Mouse (Mus musculus) skeletal muscle tissue, adult 2 months (tissue): ENCODE results near the gene Tbc1d23.
"Not testable (repeated sequence)": the region's sequence is repeated elsewhere in the genome, so short reads cannot be mapped to it uniquely, and the experiment has no call there.

ENCODE experiments used
- DNase-seq: peaks from one replicate; pipeline ENCODE4 v3.0.0-alpha.2; 2012; ENCODE audit warnings: low read depth, low spot score

Gene Tbc1d23

GRCm38 (mm10) chr16:57220361-57220760 is 10.9 kb downstream of the Tbc1d23 start:
- no peak for DNase-seq

- DNase-seq, result no peak
Observed at GRCm38 (mm10) chr16:57215957-57216356, 15.3 kb downstream of the Tbc1d23 start.

- DNase-seq, result no peak
Observed at GRCm38 (mm10) chr16:57211037-57211436, 20.3 kb downstream of the Tbc1d23 start.

- DNase-seq, result no peak
Observed at GRCm38 (mm10) chr16:57208342-57208741, 23.0 kb downstream of the Tbc1d23 start.

GRCm38 (mm10) chr16:57197281-57197680 is 34.0 kb downstream of the Tbc1d23 start:
- no peak for DNase-seq

GRCm38 (mm10) chr16:57196590-57196989 is 34.7 kb downstream of the Tbc1d23 start:
- DNase-seq, result no peak

GRCm38 (mm10) chr16:57191214-57191613 is 40.1 kb downstream of the Tbc1d23 start:
- DNase-seq, result no peak

- no peak for DNase-seq
Observed at GRCm38 (mm10) chr16:57190390-57190789, 40.9 kb downstream of the Tbc1d23 start.

GRCm38 (mm10) chr16:57189493-57189892 is 41.8 kb downstream of the Tbc1d23 start:
- DNase-seq, result no peak

GRCm38 (mm10) chr16:57186618-57187017 is 44.7 kb downstream of the Tbc1d23 start:
- DNase-seq, result no peak

GRCm38 (mm10) chr16:57182037-57182436 is 49.3 kb downstream of the Tbc1d23 start:
- DNase-seq, result no peak

- DNase-seq, result peak; percentile 29
Observed at GRCm38 (mm10) chr16:57181180-57181579, 50.1 kb downstream of the Tbc1d23 start.

GRCm38 (mm10) chr16:57177664-57178063 is 53.6 kb downstream of the Tbc1d23 start:
- DNase-seq, result no peak

- DNase-seq, result no peak
Observed at GRCm38 (mm10) chr16:57177254-57177653, 54.0 kb downstream of the Tbc1d23 start.

GRCm38 (mm10) chr16:57176276-57176675 is 55.0 kb downstream of the Tbc1d23 start:
- DNase-seq, result no peak

GRCm38 (mm10) chr16:57175751-57176150 is 55.6 kb downstream of the Tbc1d23 start:
- DNase-seq, result no peak

- not testable (repeated sequence) for DNase-seq
Observed at GRCm38 (mm10) chr16:57174480-57174879, 56.8 kb downstream of the Tbc1d23 start.

- DNase-seq, result no peak
Observed at GRCm38 (mm10) chr16:57171570-57171969, 59.7 kb downstream of the Tbc1d23 start.

- no peak for DNase-seq
Observed at GRCm38 (mm10) chr16:57171161-57171560, 60.1 kb downstream of the Tbc1d23 start.

- DNase-seq, result no peak
Observed at GRCm38 (mm10) chr16:57168236-57168635, 63.1 kb downstream of the Tbc1d23 start.

- DNase-seq, result no peak
Observed at GRCm38 (mm10) chr16:57167514-57167912, 63.8 kb downstream of the Tbc1d23 start.

GRCm38 (mm10) chr16:57166611-57167513 is 64.4 kb downstream of the Tbc1d23 start, which contains the start of gene Nit2:
Nit2 (minus strand) TSS chr16:57167341.
- DNase-seq, result peak; percentile 81

GRCm38 (mm10) chr16:57166086-57166485 is 65.2 kb downstream of the Tbc1d23 start:
- DNase-seq, result no peak
